Mouse (Mus musculus): ENCODE results near the gene Dpf2. TPM values are rescaled to one million over a fixed set of nuclear protein-coding genes. Genes with fewer than 3 reads are reported as not detected.

The Dpf2 gene
- polyA plus RNA-seq, 1 experiment from 2014 or later, result 188 TPM

DNA sequence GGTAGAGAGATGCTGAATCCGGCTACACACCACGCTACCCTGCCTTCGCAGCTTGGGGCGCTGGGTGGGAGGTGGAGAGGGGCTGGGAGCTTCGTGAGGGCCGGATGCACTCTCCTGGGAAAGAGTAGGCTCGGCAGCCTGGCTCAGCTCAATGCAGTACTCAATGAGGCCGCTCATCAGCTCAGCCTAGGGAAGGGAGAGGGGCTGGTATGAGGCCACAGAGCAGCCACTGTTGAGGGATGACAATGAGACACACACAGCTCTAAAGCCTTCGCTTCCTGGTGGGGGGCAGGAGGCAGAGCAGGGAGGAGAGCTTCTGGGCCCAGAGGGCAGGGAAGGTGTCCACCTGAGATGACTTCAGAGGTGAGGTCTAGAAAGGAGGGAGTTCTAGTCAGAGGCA, 56.2 kb downstream of the Dpf2 start:
- Histone ChIP-seq H3K36me3 (ENCODE audit: insufficient read depth, low read length) (peaks cover 71% of the 10 kb centered on the region), H3K27ac (ENCODE audit: low read length) (no peak overlapping the region), H3K4me1 (ENCODE audit: insufficient read depth, low read length) (no peaks in the 10 kb centered on the region), H3K4me2 (replicated peaks; ENCODE audit: low read depth, low read length) (no peak overlapping the region), H3K9me3 (ENCODE audit: low read length) (no peaks in the 10 kb centered on the region), H3K4me3 (ENCODE audit: low read length) (no peak overlapping the region), H3K9ac (replicated peaks; ENCODE audit: low read length) (no peak overlapping the region), H3K27me3 (ENCODE audit: insufficient read depth, low read length) (no peaks in the 10 kb centered on the region)
- no peak for ATAC-seq (ENCODE audit: low FRiP score, low TSS enrichment)
- 88% methylated on average over 9 of the region's 9 CpGs for WGBS

DNA sequence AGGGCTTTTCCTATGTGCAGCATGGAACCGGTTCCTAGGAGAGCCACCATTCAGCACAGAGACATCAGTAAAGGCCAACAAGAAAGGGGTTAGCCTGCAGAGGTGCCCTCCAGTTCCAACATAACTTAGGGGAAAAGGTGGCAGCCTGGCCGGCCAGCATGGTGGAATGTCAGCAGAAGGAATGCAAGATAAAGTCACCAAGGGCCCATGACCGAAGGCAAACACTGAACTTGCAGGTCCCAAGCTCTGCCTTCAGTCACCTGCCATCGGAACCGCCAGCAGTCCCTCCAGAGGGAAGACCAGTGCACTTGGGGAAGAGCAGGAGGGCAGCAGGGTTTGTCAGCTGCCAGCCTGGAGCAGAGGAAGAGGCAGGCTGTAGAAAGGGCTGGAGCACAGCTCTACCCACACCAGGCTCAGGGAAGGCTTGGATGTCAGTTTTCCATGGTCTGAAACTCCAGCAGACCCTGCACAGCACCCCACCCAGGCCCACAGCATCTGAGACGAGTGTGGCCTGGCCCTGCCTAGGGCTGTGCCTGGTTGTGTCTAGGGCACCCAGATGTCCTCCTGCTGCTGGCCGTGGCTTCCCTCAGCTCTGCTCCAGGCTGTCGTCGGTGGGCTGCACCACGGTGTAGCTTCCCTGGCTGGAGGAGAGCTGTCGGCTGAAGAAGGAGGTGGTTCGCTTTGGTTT, 60.6 kb downstream of the Dpf2 start:
- no peak overlapping the region for H3K4me3 ChIP-seq (ENCODE audit: low read length)
- H3K4me2 ChIP-seq (replicated peaks; ENCODE audit: low read depth, low read length), result no peak overlapping the region
- H3K9ac ChIP-seq (replicated peaks; ENCODE audit: low read length), result peak overlapping the region; percentile 11; the same call in 1 of the 2 replicates
- H3K27me3 ChIP-seq (ENCODE audit: insufficient read depth, low read length), result no peaks in the 10 kb centered on the region
- H3K9me3 ChIP-seq (ENCODE audit: low read length), result no peaks in the 10 kb centered on the region
- ATAC-seq (ENCODE audit: low FRiP score, low TSS enrichment), result no peak
- peaks cover 30% of the 10 kb centered on the region for H3K4me1 ChIP-seq (ENCODE audit: insufficient read depth, low read length)
- peaks cover 42% of the 10 kb centered on the region for H3K36me3 ChIP-seq (ENCODE audit: insufficient read depth, low read length)
- 89% methylated on average over 12 of the region's 12 CpGs for WGBS
- no peak overlapping the region for H3K27ac ChIP-seq (ENCODE audit: low read length)

DNA sequence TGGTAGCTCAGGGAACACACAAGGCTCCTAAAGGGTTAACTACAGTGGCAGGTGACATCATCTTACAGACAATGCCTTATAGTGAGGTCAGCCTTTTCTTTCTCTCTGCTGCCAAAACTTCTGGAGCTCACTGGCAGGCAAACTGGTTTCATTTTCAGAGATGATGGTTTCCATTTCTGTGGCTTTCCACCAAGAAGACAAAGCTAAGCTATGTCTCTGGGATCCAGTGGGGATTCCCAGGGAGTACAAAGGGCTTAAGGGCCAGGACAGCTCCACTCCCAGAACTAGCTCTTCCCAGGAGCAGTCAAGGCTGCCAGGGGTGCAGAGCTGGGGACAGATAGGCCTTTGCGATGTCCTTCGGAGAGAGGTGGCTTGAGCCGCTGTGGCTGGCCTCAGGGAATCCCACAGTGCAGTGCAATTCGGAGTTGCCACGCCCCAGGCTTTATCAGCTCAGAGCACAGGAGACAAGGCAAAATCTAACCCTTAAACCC, 61.3 kb downstream of the Dpf2 start:
- peaks cover 40% of the 10 kb centered on the region for H3K36me3 ChIP-seq (ENCODE audit: insufficient read depth, low read length)
- 70% methylated on average over 5 of the region's 5 CpGs for WGBS

DNA sequence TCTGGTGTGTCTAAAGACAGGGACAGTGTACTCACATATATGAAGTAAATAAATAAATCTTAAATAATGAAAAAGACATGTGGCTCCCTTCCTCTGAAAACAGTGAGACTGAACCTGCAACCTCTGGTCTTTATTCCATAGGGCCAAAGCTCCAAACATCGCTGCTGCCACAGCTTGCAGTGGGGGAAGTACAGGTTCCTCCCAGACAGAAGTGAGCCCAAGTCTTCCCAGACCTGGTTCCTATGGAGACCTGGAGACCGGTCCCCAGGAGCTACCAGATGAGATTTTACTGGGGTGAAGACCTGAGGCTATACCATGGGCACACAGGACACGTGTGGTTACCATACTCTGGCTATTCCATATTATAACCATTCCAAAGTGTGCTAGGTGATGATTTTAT, 62.0 kb downstream of the Dpf2 start:
- Histone ChIP-seq H3K4me1 (ENCODE audit: insufficient read depth, low read length) (peaks cover 35% of the 10 kb centered on the region), H3K27me3 (ENCODE audit: insufficient read depth, low read length) (no peaks in the 10 kb centered on the region), H3K27ac (ENCODE audit: low read length) (no peak overlapping the region), H3K9me3 (ENCODE audit: low read length) (no peaks in the 10 kb centered on the region), H3K4me3 (ENCODE audit: low read length) (no peak overlapping the region), H3K36me3 (ENCODE audit: insufficient read depth, low read length) (peaks cover 34% of the 10 kb centered on the region), H3K9ac (replicated peaks; ENCODE audit: low read length) (no peak overlapping the region), H3K4me2 (replicated peaks; ENCODE audit: low read depth, low read length) (no peak overlapping the region)
- WGBS, result 83% methylated on average over 3 of the region's 3 CpGs
- no peak for ATAC-seq (ENCODE audit: low FRiP score, low TSS enrichment)

More for the DNA sequence above, 61.3 kb downstream of the Dpf2 start:
- Histone ChIP-seq H3K4me3 (ENCODE audit: low read length) (no peak overlapping the region), H3K4me1 (ENCODE audit: insufficient read depth, low read length) (peaks cover 35% of the 10 kb centered on the region), H3K27ac (ENCODE audit: low read length) (no peak overlapping the region), H3K9me3 (ENCODE audit: low read length) (no peaks in the 10 kb centered on the region), H3K9ac (replicated peaks; ENCODE audit: low read length) (no peak overlapping the region), H3K27me3 (ENCODE audit: insufficient read depth, low read length) (no peaks in the 10 kb centered on the region), H3K4me2 (replicated peaks; ENCODE audit: low read depth, low read length) (no peak overlapping the region)
- ATAC-seq (ENCODE audit: low FRiP score, low TSS enrichment), result no peak

DNA sequence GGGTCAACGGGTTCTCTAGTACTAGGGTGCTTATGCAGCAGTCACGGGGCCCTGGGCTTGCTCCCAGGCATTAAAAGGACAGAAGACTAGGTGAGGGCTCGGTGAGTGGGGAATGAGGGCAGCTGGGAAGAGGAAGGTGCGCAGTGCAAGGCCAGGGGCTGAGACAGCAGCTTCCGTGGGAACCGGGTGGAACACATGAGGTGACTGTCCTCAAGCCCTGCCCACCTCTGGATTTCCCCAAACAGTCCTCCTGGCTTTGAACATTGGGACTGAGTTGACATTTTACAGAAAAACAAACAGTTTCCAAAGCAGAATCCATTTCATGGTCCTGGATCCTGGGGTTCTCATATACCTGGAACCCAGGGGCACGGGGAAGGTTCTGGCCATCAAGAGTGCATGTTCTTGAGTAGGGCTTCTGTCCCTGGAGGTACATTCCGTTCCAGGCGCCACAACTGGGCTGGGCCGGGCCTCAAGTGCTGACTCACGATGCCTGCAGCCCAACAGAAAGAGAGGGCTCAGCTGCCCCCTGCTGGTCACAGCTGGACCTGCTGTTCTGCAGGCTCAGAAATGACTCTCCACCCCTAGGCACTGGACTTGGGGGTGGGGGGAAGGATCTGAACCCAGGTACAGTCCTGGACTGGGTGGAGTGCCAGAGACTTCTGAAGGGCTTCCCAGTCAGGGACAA, 62.8 kb downstream of the Dpf2 start:
- Histone ChIP-seq H3K4me3 (ENCODE audit: low read length) (0 out of 2 replicates have a peak overlapping the region, but pooled peaks have one; percentile 2), H3K36me3 (ENCODE audit: insufficient read depth, low read length) (peaks cover 27% of the 10 kb centered on the region), H3K9me3 (ENCODE audit: low read length) (no peaks in the 10 kb centered on the region), H3K4me2 (replicated peaks; ENCODE audit: low read depth, low read length) (peak overlapping the region; percentile 18; the same call in 1 of the 2 replicates), H3K4me1 (ENCODE audit: insufficient read depth, low read length) (peaks cover 38% of the 10 kb centered on the region), H3K27me3 (ENCODE audit: insufficient read depth, low read length) (no peaks in the 10 kb centered on the region), H3K27ac (ENCODE audit: low read length) (peak overlapping the region; percentile 99), H3K9ac (replicated peaks; ENCODE audit: low read length) (peak overlapping the region; percentile 41; the same call in 1 of the 2 replicates)
- WGBS, result 24% methylated on average over 11 of the region's 11 CpGs
- ATAC-seq (ENCODE audit: low FRiP score, low TSS enrichment), result no peak

DNA sequence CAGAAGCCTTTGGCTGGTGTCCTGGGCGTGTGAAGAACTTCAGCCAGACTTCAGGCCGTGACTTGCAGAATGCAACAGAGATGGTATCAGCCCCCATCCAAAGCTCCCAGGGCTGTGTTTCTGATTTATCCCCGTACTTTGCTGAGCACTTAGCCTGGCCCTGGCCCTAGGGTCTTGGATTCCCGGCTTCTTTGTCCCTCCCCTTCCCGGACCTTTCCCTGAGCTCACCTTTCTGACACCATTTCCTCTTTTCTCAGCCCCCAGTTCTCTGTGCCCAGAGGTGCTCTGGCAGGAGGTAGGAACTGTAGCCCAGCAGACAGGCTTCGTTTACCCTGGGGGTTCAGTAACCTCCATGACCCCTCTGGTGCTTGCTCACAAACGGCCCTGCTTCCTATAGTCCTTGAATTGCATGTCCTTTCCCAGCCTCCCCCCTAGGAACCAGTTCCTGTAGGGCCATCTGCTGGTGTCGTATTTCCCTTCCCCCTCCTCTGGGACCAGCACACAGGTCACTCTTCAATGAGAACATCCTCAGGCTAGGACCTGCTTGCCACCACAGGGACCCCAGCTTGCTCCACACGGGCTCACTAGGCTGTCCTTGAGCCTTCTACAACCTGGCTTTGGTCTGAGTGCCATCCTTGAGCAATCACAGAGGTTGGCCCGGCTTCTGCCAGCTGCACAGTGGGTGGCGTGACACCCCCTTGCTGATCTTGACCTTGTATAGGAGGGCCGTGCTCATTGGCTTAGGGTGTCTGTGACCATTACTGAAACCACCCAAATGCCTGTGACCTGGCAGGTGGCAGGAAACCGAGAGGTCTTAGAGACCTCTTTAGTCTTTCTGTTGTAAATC, 63.8 kb downstream of the Dpf2 start:
- ATAC-seq (ENCODE audit: low FRiP score, low TSS enrichment), result 0 out of 2 replicates have a peak, but pooled peaks have one; percentile 3
- H3K9ac ChIP-seq (replicated peaks; ENCODE audit: low read length), result peak overlapping the region; percentile 70
- H3K36me3 ChIP-seq (ENCODE audit: insufficient read depth, low read length), result peaks cover 20% of the 10 kb centered on the region
- peak overlapping the region; percentile 99 for H3K27ac ChIP-seq (ENCODE audit: low read length)
- 17% methylated on average over 13 of the region's 13 CpGs for WGBS
- no peaks in the 10 kb centered on the region for H3K27me3 ChIP-seq (ENCODE audit: insufficient read depth, low read length)
- H3K4me1 ChIP-seq (ENCODE audit: insufficient read depth, low read length), result peaks cover 48% of the 10 kb centered on the region
- no peaks in the 10 kb centered on the region for H3K9me3 ChIP-seq (ENCODE audit: low read length)
- peak overlapping the region; percentile 13; the same call in 1 of the 2 replicates for H3K4me3 ChIP-seq (ENCODE audit: low read length)
- peak overlapping the region; percentile 64 for H3K4me2 ChIP-seq (replicated peaks; ENCODE audit: low read depth, low read length)

DNA sequence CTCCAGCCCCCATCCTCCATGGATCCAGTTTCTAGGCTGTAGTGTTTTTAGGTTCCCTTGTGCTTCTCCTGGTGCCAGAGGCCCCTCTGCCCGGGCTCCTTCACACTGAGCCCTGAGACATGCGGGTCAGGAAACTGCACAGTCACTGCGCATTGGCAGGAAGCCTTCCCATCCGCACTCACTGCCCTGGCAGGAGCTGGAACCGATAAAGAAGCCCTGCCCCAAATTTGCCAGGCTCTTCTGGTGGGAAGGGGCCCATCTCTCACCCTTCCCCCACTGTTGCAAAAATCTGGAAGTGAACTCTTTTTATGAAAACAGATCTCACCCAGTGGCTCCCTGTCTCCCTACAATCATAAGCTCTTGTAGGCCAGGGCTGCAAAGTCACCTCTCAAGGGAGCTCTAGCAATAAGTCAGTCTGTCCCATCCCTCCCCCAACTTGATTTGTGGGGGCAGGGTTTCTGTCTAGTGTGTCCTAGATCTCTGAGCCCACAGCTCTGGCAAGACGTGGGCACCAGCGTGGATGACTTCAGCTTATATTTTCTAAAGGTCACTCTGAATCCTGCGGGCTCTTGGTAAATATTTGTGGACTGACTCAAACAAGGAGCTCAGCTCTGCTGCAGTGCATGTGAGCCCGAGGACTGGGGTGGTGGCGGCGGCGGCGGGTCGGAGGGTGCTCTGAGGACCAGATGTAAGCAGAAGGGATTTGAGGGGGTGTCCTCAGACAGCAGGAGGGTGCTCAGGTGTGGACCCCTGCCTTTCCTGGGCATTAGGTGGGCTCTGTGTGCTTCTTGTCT, 64.6 kb downstream of the Dpf2 start:
- Histone ChIP-seq H3K4me2 (replicated peaks; ENCODE audit: low read depth, low read length) (peak overlapping the region; percentile 64), H3K27me3 (ENCODE audit: insufficient read depth, low read length) (no peaks in the 10 kb centered on the region), H3K4me3 (ENCODE audit: low read length) (peak overlapping the region; percentile 13; the same call in 1 of the 2 replicates), H3K9me3 (ENCODE audit: low read length) (no peaks in the 10 kb centered on the region), H3K27ac (ENCODE audit: low read length) (peak overlapping the region; percentile 99), H3K9ac (replicated peaks; ENCODE audit: low read length) (peak overlapping the region; percentile 70), H3K4me1 (ENCODE audit: insufficient read depth, low read length) (peaks cover 56% of the 10 kb centered on the region), H3K36me3 (ENCODE audit: insufficient read depth, low read length) (peaks cover 17% of the 10 kb centered on the region)
- ATAC-seq (ENCODE audit: low FRiP score, low TSS enrichment), result no peak
- WGBS, result 24% methylated on average over 14 of the region's 14 CpGs

DNA sequence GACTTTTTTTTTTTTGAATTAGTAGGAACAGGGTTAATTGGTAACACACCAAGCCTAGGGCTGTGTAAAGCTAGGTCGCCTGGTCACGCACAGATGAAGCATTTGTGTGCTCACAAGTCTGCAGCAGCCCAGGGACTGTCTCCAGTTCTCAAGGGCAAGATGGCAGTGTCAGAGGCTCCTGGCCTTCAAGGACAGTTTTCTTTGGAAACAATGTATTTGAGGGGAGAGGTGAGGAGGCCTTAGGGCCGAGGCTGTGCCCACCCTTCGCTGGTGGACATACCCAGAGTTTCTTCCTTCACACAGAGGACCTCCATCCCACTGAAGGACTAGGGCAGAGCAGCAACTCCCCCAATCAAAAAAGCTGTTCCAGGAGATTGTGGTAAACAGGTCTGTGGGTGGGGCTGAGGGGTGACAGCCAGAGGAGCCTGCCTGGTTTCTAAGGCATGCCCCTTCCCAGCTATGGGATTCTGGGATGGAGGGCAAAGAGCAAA, 65.5 kb downstream of the Dpf2 start:
- H3K4me3 ChIP-seq (ENCODE audit: low read length), result no peak overlapping the region
- 42% methylated on average over 4 of the region's 4 CpGs for WGBS
- H3K9me3 ChIP-seq (ENCODE audit: low read length), result no peaks in the 10 kb centered on the region
- peak overlapping the region; percentile 70 for H3K9ac ChIP-seq (replicated peaks; ENCODE audit: low read length)
- H3K27ac ChIP-seq (ENCODE audit: low read length), result peak overlapping the region; percentile 99
- H3K4me2 ChIP-seq (replicated peaks; ENCODE audit: low read depth, low read length), result peak overlapping the region; percentile 64
- no peaks in the 10 kb centered on the region for H3K27me3 ChIP-seq (ENCODE audit: insufficient read depth, low read length)
- ATAC-seq (ENCODE audit: low FRiP score, low TSS enrichment), result peak; percentile 33; the same call in 1 of the 2 replicates
- H3K36me3 ChIP-seq (ENCODE audit: insufficient read depth, low read length), result peaks cover 8% of the 10 kb centered on the region
- peaks cover 65% of the 10 kb centered on the region for H3K4me1 ChIP-seq (ENCODE audit: insufficient read depth, low read length)

Measured in kidney, embryonic 16.5 days (tissue).